Mouse (Mus musculus) stomach, embryonic 16.5 days (tissue): ENCODE measurements around the gene Muc1. TPM values are rescaled to one million over a fixed set of nuclear protein-coding genes. Genes with fewer than 3 reads are reported as not detected.

Source experiments
- ATAC-seq: fragments of 200-750 bp; cut with Nextera tagmentation; 2 replicates; pipeline ENCODE4 v1.8.0; 2017; ENCODE audit warnings: moderate number of reproducible peaks, moderate TSS enrichment; ENCODE audit not compliant: insufficient read depth, low FRiP score
- H3K27ac ChIP-seq: fragments of 300-500 bp; sonication (generic); 2 replicates; pipeline ENCODE4 v1.5.1; 2014; ENCODE audit warnings: low read length
- H3K27me3 ChIP-seq: fragments of 300-500 bp; sonication (generic); 2 replicates; pipeline ENCODE4 v1.6.1; 2014; ENCODE audit warnings: low read length, control low read depth, mixed read lengths; ENCODE audit not compliant: control insufficient read depth, insufficient read depth
- H3K36me3 ChIP-seq: fragments of 300-500 bp; sonication (generic); 2 replicates; pipeline ENCODE4 v1.6.1; 2014; ENCODE audit warnings: low read length; ENCODE audit not compliant: control insufficient read depth, insufficient read depth
- H3K4me1 ChIP-seq: fragments of 300-500 bp; sonication (generic); 2 replicates; pipeline ENCODE4 v1.6.1; 2014; ENCODE audit warnings: low read length, control low read depth, mixed read lengths; ENCODE audit not compliant: control insufficient read depth, insufficient read depth
- H3K4me2 ChIP-seq: fragments of 300-500 bp; sonication (generic); 2 replicates; pipeline ENCODE4 v1.6.1; 2014; ENCODE audit warnings: low read depth, low read length, mixed read lengths
- H3K4me3 ChIP-seq: fragments of 300-500 bp; sonication (generic); replicated peaks from 2 replicates; pipeline ENCODE4 v1.5.1; 2014; ENCODE audit warnings: mild to moderate bottlenecking, low read length
- H3K9ac ChIP-seq: fragments of 300-500 bp; sonication (generic); 2 replicates; pipeline ENCODE4 v1.6.1; 2014; ENCODE audit warnings: low read length
- H3K9me3 ChIP-seq: fragments of 300-500 bp; sonication (generic); replicated peaks from 2 replicates; pipeline ENCODE4 v1.6.1; 2016; ENCODE audit warnings: low read length, control low read depth; ENCODE audit not compliant: control insufficient read depth
- WGBS: fragments of 180-500 bp; shearing (Covaris S2); extraction: QIAGEN DNeasy Blood & Tissue Kit; methylation state at CpG from one replicate; pipeline ENCODE4 v1.1.7; 2014; 5-methylcytosine and 5-hydroxymethylcytosine counted together
- polyA plus RNA-seq: library from polyadenylated mRNA; unstranded; fragments of >200 nt; fragmentation: Nextera tagmentation; extraction: Ambion mirVana; gene quantifications from 2 replicates; pipeline ENCODE4 v1.2.1, GENCODE M21; 2015

The Muc1 gene
- polyA plus RNA-seq, 1 experiment from 2014 or later = 112 TPM

GRCm38 (mm10) chr3:89236516-89236915 is 7.7 kb downstream of the Muc1 start:
- Histone ChIP-seq H3K36me3 (no peaks in the 10 kb centered on the region), H3K4me2 (no peak overlapping the region), H3K27me3 (no peaks in the 10 kb centered on the region), H3K4me1 (peaks cover 14% of the 10 kb centered on the region), H3K9ac (no peak overlapping the region), H3K27ac (no peak overlapping the region), H3K4me3 (no peak overlapping the region), H3K9me3 (no peaks in the 10 kb centered on the region)
- 85% methylated on average over 10 of the region's 10 CpGs for WGBS
- no peak for ATAC-seq

GRCm38 (mm10) chr3:89237682-89238081 is 8.8 kb downstream of the Muc1 start:
- no peak for ATAC-seq
- H3K4me2 ChIP-seq = peak overlapping the region; percentile 22; the same call in 1 of the 2 replicates
- peaks cover 14% of the 10 kb centered on the region for H3K4me1 ChIP-seq
- no peaks in the 10 kb centered on the region for H3K36me3 ChIP-seq
- H3K27ac ChIP-seq = no peak overlapping the region
- H3K27me3 ChIP-seq = no peaks in the 10 kb centered on the region
- WGBS = 88% methylated on average over 21 of the region's 21 CpGs
- no peaks in the 10 kb centered on the region for H3K9me3 ChIP-seq
- peak overlapping the region; percentile 18; the same call in 1 of the 2 replicates for H3K9ac ChIP-seq
- H3K4me3 ChIP-seq = no peak overlapping the region

- H3K9ac ChIP-seq = no peak overlapping the region
- H3K4me3 ChIP-seq = no peak overlapping the region
- no peaks in the 10 kb centered on the region for H3K9me3 ChIP-seq
- H3K4me2 ChIP-seq = peak overlapping the region; percentile 22; the same call in 1 of the 2 replicates
- H3K27ac ChIP-seq = no peak overlapping the region
- H3K27me3 ChIP-seq = no peaks in the 10 kb centered on the region
- peaks cover 10% of the 10 kb centered on the region for H3K4me1 ChIP-seq
- H3K36me3 ChIP-seq = no peaks in the 10 kb centered on the region
- ATAC-seq = peak; percentile 8; the same call in 1 of the 2 replicates
- WGBS = 51% methylated on average over 12 of the region's 12 CpGs
Observed at GRCm38 (mm10) chr3:89238494-89238893, 9.6 kb downstream of the Muc1 start.

DNA sequence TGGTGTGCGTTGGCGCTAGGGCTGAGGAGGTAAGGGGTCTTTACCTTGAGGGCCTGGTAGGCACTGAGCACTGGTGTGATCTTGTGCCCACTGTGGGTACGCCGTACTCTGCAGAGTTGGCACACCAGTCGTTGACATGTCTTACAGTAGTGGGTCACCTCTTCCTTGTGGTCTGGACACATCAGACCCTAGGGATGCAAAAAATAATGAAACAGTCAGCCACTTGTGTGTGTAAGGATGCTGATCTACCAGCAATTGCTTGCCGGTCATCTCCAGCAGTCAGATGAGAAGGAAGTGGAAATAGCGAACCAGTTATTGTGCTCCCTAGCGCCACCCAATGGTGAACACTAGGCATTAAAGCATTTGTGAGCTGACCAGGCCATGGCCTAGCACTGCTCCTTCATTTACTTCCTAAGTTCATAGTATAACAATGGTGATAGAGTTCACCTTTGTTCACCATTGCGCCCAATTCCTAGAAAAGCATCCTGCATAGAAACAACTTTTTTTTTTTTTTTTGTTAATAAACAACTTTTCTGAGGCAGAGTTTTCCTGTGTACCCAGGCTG is 13.6 kb downstream of the Muc1 start:
- no peak for ATAC-seq
- 68% methylated on average over 9 of the region's 9 CpGs for WGBS
- Histone ChIP-seq H3K4me2 (no peak overlapping the region), H3K9ac (no peak overlapping the region), H3K4me1 (peaks cover 11% of the 10 kb centered on the region), H3K27ac (no peak overlapping the region), H3K27me3 (no peaks in the 10 kb centered on the region), H3K36me3 (no peaks in the 10 kb centered on the region), H3K9me3 (no peaks in the 10 kb centered on the region), H3K4me3 (no peak overlapping the region)

GRCm38 (mm10) chr3:89243609-89244008 is 14.8 kb downstream of the Muc1 start:
- ATAC-seq = peak; percentile 51; the same call in 1 of the 2 replicates

DNA sequence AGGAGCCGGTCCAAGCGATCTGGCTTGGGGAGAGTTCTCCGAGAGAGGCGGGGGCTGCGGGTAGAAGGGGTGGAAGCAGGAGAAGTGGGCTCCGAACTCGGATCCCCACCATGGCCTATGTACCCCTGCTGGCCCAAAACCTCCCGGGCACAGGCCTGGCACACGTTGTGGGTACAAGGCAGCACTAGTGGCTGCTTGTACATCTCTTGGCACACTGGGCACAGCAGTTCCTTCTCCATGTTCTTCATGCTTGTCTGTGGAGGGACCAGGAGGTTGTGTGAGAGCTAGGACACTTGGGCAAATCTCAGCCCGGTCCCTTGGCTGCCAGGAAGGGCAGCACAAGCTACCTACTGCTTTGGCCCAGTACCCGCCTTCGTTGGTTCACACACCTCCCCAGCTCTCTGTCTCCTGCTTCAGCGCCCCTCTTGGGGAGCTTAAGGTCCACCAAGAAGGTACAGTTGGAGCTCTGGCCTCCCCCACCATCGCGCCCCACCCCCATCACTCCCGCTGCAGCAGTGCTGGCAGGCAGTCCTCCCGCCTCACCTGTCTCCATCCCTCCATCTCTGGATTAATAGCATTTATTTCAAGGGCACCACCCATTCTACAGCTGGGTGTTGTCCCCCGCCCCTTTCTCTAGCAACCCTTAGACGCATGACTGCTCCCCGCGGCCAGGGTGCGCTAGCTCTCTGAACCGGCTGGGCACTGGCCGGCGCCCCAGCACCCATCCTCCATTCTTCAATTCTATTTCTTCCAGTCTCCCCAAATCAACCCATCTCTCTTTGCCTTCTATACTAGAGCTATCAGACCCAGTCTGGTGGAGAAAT is 15.5 kb downstream of the Muc1 start:
- Histone ChIP-seq H3K27me3 (no peaks in the 10 kb centered on the region), H3K4me1 (peaks cover 12% of the 10 kb centered on the region), H3K27ac (no peak overlapping the region), H3K9me3 (no peaks in the 10 kb centered on the region), H3K9ac (peak overlapping the region; percentile 59), H3K4me2 (peak overlapping the region; percentile 75), H3K4me3 (peak overlapping the region; percentile 76), H3K36me3 (peaks cover 3% of the 10 kb centered on the region; the same call in 1 of the 2 replicates)
- 19% methylated on average over 25 of the region's 25 CpGs for WGBS
- ATAC-seq = peak; percentile 18; the same call in 1 of the 2 replicates

More at GRCm38 (mm10) chr3:89243609-89244008, 14.8 kb downstream of the Muc1 start:
- 20% methylated on average over 14 of the region's 14 CpGs for WGBS
- peak overlapping the region; percentile 75; the same call in 1 of the 2 replicates for H3K4me2 ChIP-seq
- H3K27me3 ChIP-seq = no peaks in the 10 kb centered on the region
- H3K36me3 ChIP-seq = no peaks in the 10 kb centered on the region
- no peaks in the 10 kb centered on the region for H3K9me3 ChIP-seq
- no peak overlapping the region for H3K4me3 ChIP-seq
- H3K4me1 ChIP-seq = peaks cover 12% of the 10 kb centered on the region
- H3K9ac ChIP-seq = no peak overlapping the region
- no peak overlapping the region for H3K27ac ChIP-seq

DNA sequence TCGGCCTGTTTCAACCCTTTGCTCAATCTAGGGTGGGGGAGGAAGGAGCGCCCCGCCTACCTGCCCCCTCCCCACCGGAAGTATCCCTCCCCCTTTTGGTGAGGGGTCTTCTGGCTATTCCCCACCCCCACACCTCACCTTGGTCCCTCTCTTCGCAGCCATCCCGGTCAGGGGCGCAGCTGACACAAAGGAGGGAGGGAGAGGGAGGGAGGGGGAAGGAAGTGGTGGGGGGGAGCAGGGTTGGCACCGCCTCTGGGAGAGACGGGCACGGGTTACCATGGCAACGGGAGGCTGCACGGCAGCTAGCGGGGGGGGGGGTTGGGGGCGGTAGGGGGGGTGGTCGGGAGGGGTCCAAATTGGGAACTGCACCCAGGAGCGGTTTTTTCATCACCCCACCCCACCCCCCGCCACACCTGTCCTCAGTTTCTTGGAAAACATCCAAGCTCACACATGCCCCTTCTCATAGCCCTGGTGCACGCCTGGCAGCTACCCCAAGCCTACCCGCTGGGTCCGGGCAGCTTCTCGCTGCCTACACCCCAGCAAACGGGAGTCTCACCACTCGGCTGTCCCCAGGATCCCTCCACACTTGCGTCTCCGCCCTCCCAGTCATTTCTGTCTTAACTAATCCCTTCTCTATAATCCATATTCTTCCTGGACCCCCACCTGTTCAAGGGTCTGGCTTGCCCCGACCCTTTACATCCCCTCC is 16.3 kb downstream of the Muc1 start:
- Histone ChIP-seq H3K36me3 (peaks cover 3% of the 10 kb centered on the region; the same call in 1 of the 2 replicates), H3K9me3 (no peaks in the 10 kb centered on the region), H3K27me3 (no peaks in the 10 kb centered on the region), H3K4me1 (peaks cover 14% of the 10 kb centered on the region), H3K4me3 (peak overlapping the region; percentile 76), H3K4me2 (peak overlapping the region; percentile 75), H3K9ac (peak overlapping the region; percentile 59), H3K27ac (peak overlapping the region; percentile 50; the same call in 1 of the 2 replicates)
- WGBS = 1% methylated on average over 14 of the region's 26 CpGs
- ATAC-seq = 0 out of 2 replicates have a peak, but pooled peaks have one; percentile 35

- peak within 1 kb of the TSS; percentile 76 for H3K4me3 ChIP-seq
- H3K36me3 ChIP-seq = peaks cover 3% of the 10 kb centered on the region; the same call in 1 of the 2 replicates
- peak within 1 kb of the TSS; percentile 75 for H3K4me2 ChIP-seq
- H3K27me3 ChIP-seq = no peaks in the 10 kb centered on the region
- peak; percentile 14 for ATAC-seq
- H3K27ac ChIP-seq = peak within 1 kb of the TSS; percentile 70
- no peaks in the 10 kb centered on the region for H3K9me3 ChIP-seq
- H3K9ac ChIP-seq = peak within 1 kb of the TSS; percentile 87
- 4% methylated on average over 20 of the region's 20 CpGs for WGBS
- peaks cover 17% of the 10 kb centered on the region for H3K4me1 ChIP-seq
Observed at GRCm38 (mm10) chr3:89245688-89246171, 16.9 kb downstream of the Muc1 start, which contains the start of gene Krtcap2. Krtcap2 (plus strand) TSS chr3:89245966.
